Mouse (Mus musculus) stomach, embryonic 14.5 days (tissue): ENCODE data around the gene Lipt2. TPM values are rescaled to one million over a fixed set of nuclear protein-coding genes. Genes with fewer than 3 reads are reported as not detected.

Experiments
- ATAC-seq: fragments of 200-750 bp; cut with Nextera tagmentation; 2 replicates; pipeline ENCODE4 v1.8.0; 2017; ENCODE audit warnings: low read depth, moderate TSS enrichment; ENCODE audit not compliant: insufficient number of reproducible peaks, insufficient read depth, low FRiP score
- H3K27ac ChIP-seq: fragments of 300-500 bp; sonication (generic); 2 replicates; pipeline ENCODE4 v1.5.1; 2014; ENCODE audit warnings: mild to moderate bottlenecking, low read length, moderate library complexity, mixed read lengths
- H3K27me3 ChIP-seq: fragments of 300-500 bp; sonication (generic); 2 replicates; pipeline ENCODE4 v1.6.1; 2014; ENCODE audit warnings: low read length, control low read depth, mixed read lengths; ENCODE audit not compliant: control insufficient read depth, insufficient read depth
- H3K36me3 ChIP-seq: fragments of 300-500 bp; sonication (generic); 2 replicates; pipeline ENCODE4 v1.6.1; 2014; ENCODE audit warnings: mild to moderate bottlenecking, control low read depth, low read length, moderate library complexity, mixed read lengths; ENCODE audit not compliant: control insufficient read depth, insufficient read depth
- H3K4me1 ChIP-seq: fragments of 300-500 bp; sonication (generic); 2 replicates; pipeline ENCODE4 v1.6.1; 2014; ENCODE audit warnings: low read length, control low read depth, mixed read lengths; ENCODE audit not compliant: control insufficient read depth, insufficient read depth
- H3K4me2 ChIP-seq: fragments of 300-500 bp; sonication (generic); replicated peaks from 2 replicates; pipeline ENCODE4 v1.6.1; 2014; ENCODE audit warnings: low read depth, low read length, control low read depth
- H3K4me3 ChIP-seq: fragments of 300-500 bp; sonication (generic); 2 replicates; pipeline ENCODE4 v1.5.1; 2014; ENCODE audit warnings: low read depth, low read length, control low read depth
- H3K9ac ChIP-seq: fragments of 300-500 bp; sonication (generic); replicated peaks from 2 replicates; pipeline ENCODE4 v1.6.1; 2014; ENCODE audit warnings: low read depth, mild to moderate bottlenecking, control low read depth, low read length, moderate library complexity, mixed read lengths
- H3K9me3 ChIP-seq: fragments of 300-500 bp; sonication (generic); 2 replicates; pipeline ENCODE4 v1.6.1; 2016; ENCODE audit warnings: low read depth, low read length, control low read depth; ENCODE audit not compliant: control insufficient read depth
- WGBS: fragments of 180-500 bp; shearing (Covaris S2); extraction: QIAGEN DNeasy Blood & Tissue Kit; methylation state at CpG from one replicate; pipeline ENCODE4 v1.1.7; 2014; 5-methylcytosine and 5-hydroxymethylcytosine counted together
- polyA plus RNA-seq: library from polyadenylated mRNA; unstranded; fragments of >200 nt; fragmentation: Nextera tagmentation; extraction: Ambion mirVana; gene quantifications from 2 replicates; pipeline ENCODE4 v1.2.1, GENCODE M21; 2014

Lipt2 gene
- polyA plus RNA-seq, 1 experiment from 2014 or later = 25.7 TPM

- Histone ChIP-seq H3K4me2 (no peak overlapping the region), H3K4me3 (no peak overlapping the region), H3K4me1 (no peaks in the 10 kb centered on the region), H3K9ac (no peak overlapping the region), H3K9me3 (no peaks in the 10 kb centered on the region), H3K27me3 (no peaks in the 10 kb centered on the region), H3K36me3 (no peaks in the 10 kb centered on the region), H3K27ac (no peak overlapping the region)
- ATAC-seq = no peak
- WGBS = 52% methylated on average over 4 of the region's 4 CpGs
Observed at GRCm38 (mm10) chr7:100190167-100190566, 31.1 kb downstream of the Lipt2 start.

GRCm38 (mm10) chr7:100190778-100191177, 31.7 kb downstream of the Lipt2 start:
- Histone ChIP-seq H3K27me3 (no peaks in the 10 kb centered on the region), H3K4me1 (no peaks in the 10 kb centered on the region), H3K9ac (no peak overlapping the region), H3K4me2 (no peak overlapping the region), H3K36me3 (no peaks in the 10 kb centered on the region), H3K27ac (no peak overlapping the region), H3K9me3 (no peaks in the 10 kb centered on the region), H3K4me3 (no peak overlapping the region)
- 0 out of 2 replicates have a peak, but pooled peaks have one; percentile 18 for ATAC-seq
- WGBS = 3% methylated on average over 4 of the region's 4 CpGs

DNA sequence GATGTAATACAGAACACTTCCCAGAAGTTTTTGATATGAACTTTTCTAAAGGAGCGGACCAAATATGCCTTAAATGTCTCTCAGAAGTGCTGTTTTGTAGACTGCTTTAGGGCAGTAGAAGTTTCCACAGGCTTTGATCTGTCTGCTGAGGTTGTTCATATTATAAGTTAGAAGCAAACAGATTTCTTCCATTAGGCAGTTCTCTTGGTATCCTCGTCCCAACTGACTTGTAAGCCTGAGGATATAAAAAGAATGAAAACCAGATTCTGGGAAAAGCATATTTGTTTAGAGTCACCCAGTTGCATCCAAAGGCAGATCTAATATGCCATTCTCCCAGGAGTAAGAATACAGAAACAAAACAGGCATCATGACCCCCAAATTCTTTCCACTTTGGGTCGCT, 42.1 kb downstream of the Lipt2 start:
- WGBS = 80% methylated on average over 3 of the region's 3 CpGs
- no peaks in the 10 kb centered on the region for H3K36me3 ChIP-seq
- no peak for ATAC-seq
- no peak overlapping the region for H3K4me3 ChIP-seq
- no peaks in the 10 kb centered on the region for H3K27me3 ChIP-seq
- no peak overlapping the region for H3K27ac ChIP-seq
- no peaks in the 10 kb centered on the region for H3K9me3 ChIP-seq
- H3K9ac ChIP-seq = no peak overlapping the region
- H3K4me2 ChIP-seq = no peak overlapping the region
- H3K4me1 ChIP-seq = no peaks in the 10 kb centered on the region

DNA sequence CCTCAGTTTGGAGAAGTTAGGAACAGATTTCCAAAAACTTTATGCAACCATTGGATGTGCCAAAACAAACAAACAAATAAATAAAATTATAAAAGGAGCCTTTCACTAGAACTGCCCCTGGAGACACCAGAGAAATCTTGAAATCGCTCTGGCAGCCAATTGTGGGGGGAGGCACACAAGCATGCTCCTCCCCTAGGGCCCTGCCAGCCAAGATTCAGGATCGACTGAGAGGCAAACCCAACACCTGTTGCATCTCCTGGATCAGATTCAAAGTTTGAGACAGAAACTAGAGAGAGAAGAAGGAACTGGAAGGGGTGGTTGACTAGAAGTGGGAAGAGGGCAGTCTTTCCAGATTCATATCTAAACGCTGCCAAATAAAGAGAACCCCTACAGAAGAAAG, 44.5 kb downstream of the Lipt2 start:
- Histone ChIP-seq H3K9me3 (no peaks in the 10 kb centered on the region), H3K27ac (no peak overlapping the region), H3K4me2 (no peak overlapping the region), H3K27me3 (no peaks in the 10 kb centered on the region), H3K36me3 (no peaks in the 10 kb centered on the region), H3K9ac (no peak overlapping the region), H3K4me3 (no peak overlapping the region), H3K4me1 (no peaks in the 10 kb centered on the region)
- 54% methylated on average over 3 of the region's 3 CpGs for WGBS
- no peak for ATAC-seq

DNA sequence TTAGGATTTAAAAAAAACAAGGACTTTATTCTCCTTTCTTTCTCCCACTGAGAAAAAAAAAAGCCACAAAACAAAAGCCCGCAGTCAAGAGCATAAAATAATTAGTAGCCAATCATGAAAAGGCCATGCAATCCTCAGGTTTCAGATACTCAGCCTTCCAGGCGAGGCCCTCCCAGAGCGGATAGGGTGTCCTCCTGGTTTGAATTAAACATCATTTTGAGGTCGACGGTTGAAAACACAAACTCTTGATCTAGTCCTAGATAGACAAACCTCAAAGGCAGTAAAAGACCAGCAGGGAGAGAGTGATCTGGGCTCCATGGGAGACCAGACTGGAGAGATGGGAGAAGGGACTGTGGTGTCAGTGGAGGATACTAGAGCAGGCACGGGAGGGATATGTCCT, 45.8 kb downstream of the Lipt2 start:
- Histone ChIP-seq H3K36me3 (no peaks in the 10 kb centered on the region), H3K9ac (no peak overlapping the region), H3K4me3 (no peak overlapping the region), H3K27me3 (no peaks in the 10 kb centered on the region), H3K4me1 (no peaks in the 10 kb centered on the region), H3K9me3 (no peaks in the 10 kb centered on the region), H3K4me2 (no peak overlapping the region), H3K27ac (no peak overlapping the region)
- ATAC-seq = no peak
- WGBS = 72% methylated on average over 6 of the region's 6 CpGs

DNA sequence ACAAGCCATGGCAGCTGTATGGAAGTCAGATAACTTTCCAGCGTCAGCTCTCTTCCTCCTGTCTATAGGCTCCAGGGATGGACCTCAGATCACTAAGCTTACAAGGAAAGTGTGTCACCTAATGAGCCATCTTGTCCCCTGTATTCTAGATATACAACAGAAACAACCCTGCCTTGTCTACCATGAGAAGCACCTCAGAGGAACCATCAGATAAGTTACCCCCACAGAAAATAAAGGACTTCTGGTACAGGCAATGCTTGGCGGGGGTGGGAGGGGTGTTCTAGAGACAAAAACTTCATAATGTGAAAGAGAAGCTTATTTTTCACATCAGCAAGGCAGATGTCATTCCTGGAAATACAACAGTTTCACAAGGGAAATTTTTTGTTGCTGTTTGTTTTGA, 47.1 kb downstream of the Lipt2 start:
- WGBS = 82% methylated on average over 2 of the region's 2 CpGs
- H3K4me1 ChIP-seq = no peaks in the 10 kb centered on the region
- no peak overlapping the region for H3K4me3 ChIP-seq
- ATAC-seq = no peak
- no peaks in the 10 kb centered on the region for H3K27me3 ChIP-seq
- no peak overlapping the region for H3K27ac ChIP-seq
- H3K9me3 ChIP-seq = no peaks in the 10 kb centered on the region
- H3K4me2 ChIP-seq = no peak overlapping the region
- no peak overlapping the region for H3K9ac ChIP-seq
- no peaks in the 10 kb centered on the region for H3K36me3 ChIP-seq

GRCm38 (mm10) chr7:100207886-100208285, 48.8 kb downstream of the Lipt2 start:
- Histone ChIP-seq H3K9ac (no peak overlapping the region), H3K9me3 (no peaks in the 10 kb centered on the region), H3K27me3 (no peaks in the 10 kb centered on the region), H3K4me3 (no peak overlapping the region), H3K27ac (no peak overlapping the region), H3K4me1 (no peaks in the 10 kb centered on the region), H3K4me2 (no peak overlapping the region), H3K36me3 (no peaks in the 10 kb centered on the region)
- no peak for ATAC-seq

Other genes starting within 250 kb of the Lipt2 start
- 8.9 and 9.9 TPM in 2 replicates for gene Rnf169, start 178.8 kb upstream of the Lipt2 start, polyA plus RNA-seq
- 1.0 and 1.4 TPM in 2 replicates for gene Chrdl2, start 153.1 kb upstream of the Lipt2 start, polyA plus RNA-seq
- gene Pold3, start 37.7 kb upstream of the Lipt2 start, polyA plus RNA-seq = 73.9 and 75.2 TPM in 2 replicates
- gene Kcne3, start 17.2 kb downstream of the Lipt2 start, polyA plus RNA-seq = 19.6 and 23.0 TPM in 2 replicates
- 4.3 and 4.6 TPM in 2 replicates for gene Pgm2l1, start 68.1 kb downstream of the Lipt2 start, polyA plus RNA-seq
- gene P4ha3, start 126.2 kb downstream of the Lipt2 start, polyA plus RNA-seq = 8.7 and 10.0 TPM in 2 replicates
- gene C2cd3, start 213.0 kb downstream of the Lipt2 start, polyA plus RNA-seq = 30.6 and 34.2 TPM in 2 replicates
- gene Ppme1, start 213.0 kb downstream of the Lipt2 start, polyA plus RNA-seq = 51.2 and 54.9 TPM in 2 replicates